Mouse (Mus musculus) embryonic fibroblast, embryonic 13.5 days (primary cell): ENCODE data around the gene Lrch1.

ENCODE experiments used
- CTCF ChIP-seq: IDR thresholded peaks from 2 replicates; pipeline ENCODE4 v1.5.1; 2011; ENCODE audit warnings: mild to moderate bottlenecking, control low read depth, low read length, moderate library complexity, borderline replicate concordance; ENCODE audit not compliant: insufficient read depth
- POLR2A ChIP-seq: IDR thresholded peaks from 2 replicates; pipeline ENCODE4 v1.6.1; 2011; ENCODE audit warnings: low read depth, mild to moderate bottlenecking, control low read depth, low read length, moderate library complexity

- TF ChIP-seq CTCF (no peak), POLR2A (no peak)
These were observed 76.5 kb downstream of the Lrch1 start for GRCm38 (mm10) chr14:74871220-74871619.
